Mouse (Mus musculus) ovary, adult 18-20 months (tissue): ENCODE data around the gene Chka.

Experiments
- DNase-seq: peaks from one replicate; pipeline ENCODE4 v3.0.0; 2022; ENCODE audit warnings: low spot score, mixed read lengths

The Chka gene

DNA sequence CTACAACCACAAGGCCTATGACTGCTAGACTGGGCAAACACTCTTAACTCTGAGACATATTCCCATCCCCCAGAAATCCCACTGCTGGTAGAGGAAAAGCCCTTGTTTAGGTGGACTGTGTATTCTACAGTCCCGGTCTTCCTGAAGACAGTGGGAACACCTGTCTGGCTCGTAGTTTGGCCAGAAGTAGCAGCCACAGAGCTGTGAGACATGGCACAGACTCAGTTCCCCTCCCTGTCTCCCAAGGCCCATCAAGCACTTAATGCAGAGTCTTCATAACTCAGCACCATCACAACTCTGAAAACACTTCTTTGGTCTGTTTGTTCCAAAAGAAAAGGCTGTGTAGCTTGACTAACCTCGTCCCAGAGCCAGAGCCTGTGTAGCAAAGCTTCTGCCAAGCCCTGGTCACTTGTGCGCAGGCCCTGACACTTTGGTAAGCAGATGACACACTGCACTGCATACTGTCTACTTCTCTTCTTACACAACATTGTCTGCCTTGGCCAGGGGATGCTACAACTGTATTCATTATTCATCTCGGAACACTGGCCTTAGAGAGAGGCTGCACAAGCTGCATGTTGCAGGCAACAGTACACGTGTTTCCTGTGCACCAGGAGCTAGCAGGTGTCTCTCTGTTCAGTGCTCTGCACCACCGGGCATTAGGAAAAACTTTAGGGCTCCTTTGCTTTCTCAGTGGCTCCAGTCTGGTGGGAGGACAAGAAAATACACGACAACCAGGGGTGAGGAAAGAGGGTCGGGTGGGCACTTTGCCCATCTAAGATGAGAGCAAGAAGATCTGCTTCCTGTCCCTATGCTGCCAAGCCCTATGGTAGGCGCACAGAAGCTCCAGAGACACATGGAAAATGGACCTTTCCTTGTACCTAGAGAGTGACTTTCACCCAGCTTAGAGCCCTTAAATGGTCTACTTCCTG lies 4.6 kb upstream of the Chka start:
- DNase-seq = no peak

DNA sequence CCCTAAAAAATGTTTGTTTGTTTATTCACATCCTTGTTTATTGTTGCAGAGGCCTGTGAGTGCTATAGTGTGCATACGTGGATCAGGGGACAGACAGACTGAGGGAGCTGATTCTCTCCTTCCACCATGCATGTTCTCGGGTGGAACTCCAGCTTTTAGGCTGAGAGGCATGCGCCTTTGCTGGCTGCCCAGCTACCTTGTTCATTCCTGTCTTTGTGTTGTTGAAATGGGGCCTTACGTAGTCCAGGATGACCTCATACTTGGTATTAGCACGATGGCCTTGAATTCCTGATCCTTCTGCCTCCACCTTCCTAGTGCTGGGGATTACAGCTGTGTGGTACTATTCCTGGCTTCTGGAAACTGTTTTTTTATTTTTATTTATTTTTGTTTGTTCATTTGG lies 3.9 kb upstream of the Chka start:
- DNase-seq = no peak

DNA sequence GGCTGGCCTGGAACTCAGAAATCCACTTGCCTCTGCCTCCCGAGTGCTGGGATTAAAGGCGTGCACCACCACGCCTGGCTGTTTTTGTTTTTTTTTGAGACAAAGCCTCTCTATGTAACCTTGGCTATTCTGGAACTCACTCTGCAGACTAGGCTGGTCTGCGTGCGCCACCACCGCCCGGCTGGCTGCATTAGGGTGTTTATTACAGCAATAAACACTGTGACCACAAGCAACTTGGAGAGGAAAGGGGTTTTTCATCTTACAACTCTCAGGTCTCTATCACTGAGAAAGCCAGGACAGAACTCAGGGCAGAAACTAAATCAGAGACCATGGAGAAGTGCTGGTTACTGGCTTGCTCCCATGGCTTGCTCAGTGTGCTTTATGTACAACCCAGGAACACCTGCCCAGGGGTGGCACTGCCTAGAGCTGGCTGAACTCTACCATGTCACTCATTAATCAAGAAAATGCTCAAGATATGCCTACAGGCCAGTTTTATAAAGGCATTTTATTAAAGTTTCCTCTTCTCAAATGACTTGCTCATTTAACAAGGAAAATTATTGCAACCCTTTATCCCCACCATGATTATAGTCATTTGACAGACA lies 3.3 kb upstream of the Chka start:
- DNase-seq = no peak

DNA sequence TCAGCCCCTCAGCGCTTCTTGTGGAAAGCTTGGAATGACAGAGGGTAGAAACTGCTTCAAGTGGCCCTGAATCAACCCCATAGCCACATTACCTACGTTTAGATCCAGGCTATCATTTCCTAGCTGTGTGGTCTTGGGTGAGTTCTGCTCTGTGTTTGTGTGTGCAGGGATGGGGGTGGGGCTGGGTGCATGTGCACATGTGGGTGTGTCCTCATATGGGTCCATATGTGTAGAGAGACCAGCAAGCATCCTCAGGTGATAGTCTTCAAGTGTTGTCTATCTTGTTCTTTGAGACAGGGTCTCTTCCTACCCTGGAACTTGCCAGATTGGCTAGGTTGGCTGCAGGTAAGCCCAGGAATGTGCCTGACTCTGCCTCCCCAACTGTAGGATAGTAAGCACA lies 2.3 kb upstream of the Chka start:
- DNase-seq = no peak

DNA sequence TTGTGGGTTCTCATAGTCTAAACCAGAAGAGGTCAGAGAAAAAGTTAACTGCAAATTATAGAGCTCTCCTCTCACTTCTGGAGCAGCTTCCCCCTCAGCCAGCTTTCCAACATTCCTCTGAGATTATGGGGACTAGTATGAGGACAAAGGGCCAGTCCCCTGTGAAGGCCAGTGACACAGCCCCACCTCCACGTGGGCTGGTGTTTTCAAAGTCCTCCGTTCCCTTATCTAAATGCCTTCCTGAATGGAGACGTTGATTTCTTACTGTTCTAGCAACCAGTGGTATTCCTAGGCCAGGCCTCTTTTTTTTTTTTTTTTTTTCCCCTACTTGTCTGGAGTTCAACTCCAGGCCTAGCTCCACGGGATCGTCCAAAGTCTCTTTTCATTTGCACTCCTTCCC lies 1.5 kb upstream of the Chka start:
- DNase-seq = no peak

DNA sequence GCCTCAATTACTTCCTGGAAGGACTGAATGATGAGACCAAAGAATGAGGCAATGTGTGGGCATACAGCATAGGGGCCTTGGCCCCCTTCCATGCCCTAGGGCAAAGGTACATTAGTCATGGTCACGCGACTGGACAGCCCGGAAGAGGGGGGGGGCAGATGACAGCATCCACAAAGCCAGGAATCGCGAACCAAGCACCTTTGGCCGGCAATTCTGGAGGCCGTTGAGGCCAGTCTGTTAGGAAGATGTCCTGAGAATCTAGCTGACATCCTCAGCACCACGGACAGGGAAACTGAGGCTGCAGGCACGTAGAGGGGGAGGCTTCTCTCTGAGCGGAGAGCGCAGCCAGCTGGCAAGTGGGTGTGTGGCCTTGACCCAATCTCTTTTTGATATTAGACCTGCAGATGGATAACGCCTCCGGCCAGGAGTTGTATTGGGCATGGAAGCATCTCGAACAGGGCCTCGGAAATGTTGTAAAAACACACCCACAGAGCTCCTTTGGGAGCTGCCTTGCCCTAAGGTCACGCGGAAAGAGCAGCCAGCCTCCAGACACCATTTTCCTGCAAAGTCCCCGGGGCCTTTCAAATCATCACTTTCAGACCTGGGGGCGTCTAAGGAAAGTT lies 615 bp upstream of the Chka start:
- peak; percentile 37 for DNase-seq

DNA sequence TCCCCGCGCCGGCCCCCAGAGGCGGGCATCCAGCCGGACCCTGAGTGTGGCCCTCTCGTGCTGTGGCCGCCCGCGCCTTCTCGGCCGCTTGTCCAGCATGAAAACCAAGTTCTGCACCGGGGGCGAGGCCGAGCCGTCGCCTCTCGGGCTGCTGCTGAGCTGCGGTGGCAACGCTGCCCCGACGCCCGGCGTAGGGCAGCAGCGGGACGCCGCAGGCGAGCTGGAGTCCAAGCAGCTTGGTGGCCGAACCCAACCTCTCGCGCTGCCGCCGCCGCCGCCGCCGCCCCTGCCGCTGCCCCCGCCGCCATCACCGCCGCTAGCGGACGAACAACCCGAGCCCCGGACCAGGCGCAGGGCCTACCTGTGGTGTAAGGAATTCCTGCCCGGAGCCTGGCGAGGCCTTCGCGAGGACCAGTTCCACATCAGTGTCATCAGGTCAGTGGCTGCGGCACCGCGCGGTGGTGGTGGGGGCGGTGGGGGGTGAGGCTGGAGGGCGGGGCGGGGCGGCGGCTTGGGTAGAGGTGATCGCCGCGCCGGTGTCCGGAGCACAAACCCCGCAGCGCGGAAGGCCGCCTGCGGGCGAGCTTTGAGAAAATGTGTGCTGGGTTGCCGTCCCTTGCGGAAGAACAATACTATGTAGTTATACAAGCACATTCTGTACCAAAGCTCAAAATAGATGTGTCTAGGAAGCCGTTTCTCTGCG lies 557 bp downstream of the Chka start:
- no peak for DNase-seq

DNA sequence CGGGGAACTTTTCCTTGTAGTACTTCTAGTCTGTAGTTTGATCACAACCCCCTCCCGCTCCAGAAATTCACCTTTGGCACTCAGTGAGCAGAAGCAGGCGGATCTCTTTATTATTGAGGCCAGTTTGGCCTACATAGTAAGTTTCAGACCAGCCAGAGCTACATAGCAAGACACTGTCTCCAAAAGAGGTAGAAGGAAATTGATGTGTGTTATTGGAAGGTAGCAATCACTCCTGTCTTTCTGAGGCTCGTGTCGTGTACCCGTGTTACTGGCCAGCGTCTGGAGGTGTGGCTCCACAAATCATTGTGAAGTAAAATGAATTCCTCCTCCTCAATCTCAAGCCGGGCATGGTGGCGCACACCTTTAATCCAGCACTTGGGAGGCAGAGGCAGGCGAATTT lies 1.5 kb downstream of the Chka start:
- no peak for DNase-seq

DNA sequence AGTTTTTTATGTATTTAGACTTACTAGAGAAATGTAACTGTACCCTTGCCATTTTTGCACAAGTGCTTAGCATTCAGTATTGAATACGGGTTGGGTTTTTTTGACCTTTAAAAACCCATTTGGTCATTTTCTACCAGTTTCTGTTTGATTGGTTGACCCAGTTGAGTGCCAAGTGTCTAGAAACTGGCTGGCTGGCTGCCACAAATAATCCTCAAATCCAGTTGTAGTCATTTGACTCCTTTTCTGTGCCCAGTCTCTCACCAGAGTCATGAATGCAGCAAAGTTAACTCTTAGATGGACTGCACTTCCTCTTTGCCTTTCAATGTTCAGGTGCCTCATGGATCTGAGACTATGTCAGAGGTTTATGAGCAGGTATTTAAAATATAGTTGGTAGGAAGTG lies 2.3 kb downstream of the Chka start:
- no peak for DNase-seq

DNA sequence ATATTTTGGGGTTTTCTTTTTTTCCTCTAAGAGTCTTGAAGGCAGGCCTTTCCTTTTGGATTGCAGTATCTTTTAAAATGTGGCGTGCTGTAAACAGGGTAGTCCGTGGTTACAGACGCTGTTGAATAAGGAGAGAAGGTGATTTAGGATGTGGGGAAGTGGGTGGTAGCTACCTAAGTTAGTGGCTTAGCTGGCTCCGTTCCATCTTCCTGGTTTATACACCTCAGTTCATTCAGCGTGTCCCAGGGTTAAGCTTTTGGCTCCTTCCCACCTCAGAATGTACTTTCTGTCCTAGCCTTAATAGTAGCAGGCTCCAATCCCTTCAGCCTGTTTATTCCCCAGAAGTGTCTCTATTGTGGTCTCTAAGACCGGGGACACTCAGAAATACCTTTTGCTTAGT lies 3.5 kb downstream of the Chka start:
- DNase-seq = no peak

DNA sequence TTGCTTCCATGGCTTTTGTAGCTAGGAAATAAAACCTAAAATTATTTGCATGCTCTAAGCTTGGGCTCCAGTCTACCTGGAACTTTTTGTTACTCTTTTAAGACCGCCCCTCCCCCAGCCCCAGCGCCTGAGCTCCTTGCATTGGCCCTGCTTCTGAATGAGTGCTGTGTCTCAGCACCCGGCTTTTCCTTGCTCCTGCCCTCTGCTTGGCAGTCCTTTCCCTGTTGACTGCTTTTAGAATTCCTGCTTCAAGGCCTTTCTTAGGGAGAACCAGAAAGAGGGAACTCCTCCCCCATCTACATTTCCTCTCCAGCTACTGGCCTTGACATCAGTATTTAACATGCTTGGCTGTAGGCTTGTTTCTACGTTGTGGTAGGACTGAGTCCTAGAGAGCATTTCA lies 4.0 kb downstream of the Chka start:
- DNase-seq = peak; percentile 65

DNA sequence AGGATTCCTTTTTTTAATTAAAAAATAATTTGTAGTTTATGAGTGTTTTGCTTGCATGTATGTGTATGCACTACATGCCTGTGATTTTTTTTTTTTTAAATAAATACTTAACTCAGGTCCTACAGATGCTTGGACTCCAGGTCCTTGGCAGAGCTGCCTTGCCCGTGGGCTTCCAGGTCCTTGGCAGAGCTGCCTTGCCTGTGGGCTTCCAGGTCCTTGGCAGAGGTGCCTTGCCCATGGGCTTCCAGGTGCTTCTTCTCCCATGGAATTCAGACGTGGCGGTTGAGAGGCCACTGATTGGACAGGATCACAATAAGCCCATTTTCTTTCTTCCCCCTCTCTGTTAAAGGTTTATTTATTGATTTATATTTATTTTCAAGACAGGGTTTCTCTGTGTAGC lies 5.6 kb downstream of the Chka start:
- DNase-seq = no peak

DNA sequence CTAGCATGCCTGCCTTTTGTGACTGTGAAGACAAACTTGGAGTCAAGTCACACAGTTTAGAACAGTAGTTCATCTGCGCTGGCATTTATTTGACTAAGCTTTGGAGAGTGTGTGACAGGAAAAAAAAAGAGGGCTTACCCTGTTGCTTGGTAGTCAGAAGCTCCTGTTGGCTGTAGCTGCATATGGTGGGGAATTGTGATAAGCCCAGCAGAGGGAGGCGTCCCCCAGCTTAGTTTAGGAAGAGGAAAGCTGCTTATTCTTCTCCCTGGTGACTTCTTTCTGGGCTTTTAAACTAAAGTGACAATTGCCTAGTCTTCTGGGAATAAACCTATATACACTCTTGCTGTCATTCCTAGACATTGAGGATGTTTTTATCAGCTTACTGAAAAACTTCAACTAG lies 11.1 kb downstream of the Chka start:
- no peak for DNase-seq

DNA sequence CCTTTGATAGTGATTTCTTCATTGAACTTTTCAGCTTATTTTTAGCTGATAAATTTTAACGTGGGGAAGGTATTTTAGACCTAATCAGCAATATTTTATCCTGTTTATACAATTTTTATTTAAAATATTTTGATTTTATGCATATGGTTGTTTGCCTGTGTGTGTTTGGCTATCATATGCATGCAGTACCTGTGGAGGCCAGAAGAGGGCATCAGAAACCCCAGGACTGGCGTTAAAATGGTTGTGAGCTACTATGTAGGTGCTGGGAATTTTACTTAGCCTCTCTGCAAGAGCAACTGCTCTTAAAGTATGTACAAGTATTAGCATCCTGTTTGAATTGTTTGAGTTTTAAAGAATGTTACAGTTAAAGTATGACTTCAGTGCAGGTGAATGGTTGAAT lies 13.4 kb downstream of the Chka start:
- no peak for DNase-seq

DNA sequence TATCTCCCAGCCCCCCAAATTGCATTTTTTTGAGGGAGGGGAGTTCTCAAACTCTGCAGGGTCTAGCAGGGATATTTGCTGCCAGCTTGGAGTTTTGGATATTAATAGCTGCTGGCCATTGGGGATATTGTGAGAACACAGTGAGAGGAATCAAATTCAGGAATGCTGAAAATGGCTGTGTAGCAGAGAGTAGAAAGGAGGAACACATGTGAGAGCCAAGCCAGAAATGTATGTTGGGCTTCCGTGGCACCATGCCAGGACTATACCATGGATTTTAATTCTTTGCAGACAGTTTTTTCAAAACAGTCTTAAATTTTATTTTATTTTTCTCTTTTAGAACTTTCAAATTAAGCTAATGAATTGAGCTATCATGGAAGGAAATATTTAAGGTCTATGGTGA lies 16.7 kb downstream of the Chka start:
- DNase-seq = no peak

DNA sequence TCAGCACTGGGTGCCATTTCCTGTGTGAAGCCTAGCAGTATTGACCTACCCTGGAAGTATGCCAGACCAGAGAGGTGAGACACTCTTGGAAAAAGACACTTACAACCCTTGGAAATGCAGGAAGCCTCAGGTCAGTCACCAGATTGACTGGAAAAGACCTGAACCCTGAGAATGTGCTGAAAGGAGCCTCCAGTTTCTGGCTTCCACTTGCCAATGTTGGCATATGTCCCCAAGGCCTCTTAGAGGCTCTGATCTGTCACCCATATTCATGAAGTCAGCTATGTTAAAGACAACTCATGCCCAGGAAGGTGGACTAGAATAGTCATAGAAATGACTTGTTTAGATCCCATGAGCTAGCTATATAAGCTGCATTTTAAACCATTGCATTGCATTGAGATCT lies 19.9 kb downstream of the Chka start:
- no peak for DNase-seq

DNA sequence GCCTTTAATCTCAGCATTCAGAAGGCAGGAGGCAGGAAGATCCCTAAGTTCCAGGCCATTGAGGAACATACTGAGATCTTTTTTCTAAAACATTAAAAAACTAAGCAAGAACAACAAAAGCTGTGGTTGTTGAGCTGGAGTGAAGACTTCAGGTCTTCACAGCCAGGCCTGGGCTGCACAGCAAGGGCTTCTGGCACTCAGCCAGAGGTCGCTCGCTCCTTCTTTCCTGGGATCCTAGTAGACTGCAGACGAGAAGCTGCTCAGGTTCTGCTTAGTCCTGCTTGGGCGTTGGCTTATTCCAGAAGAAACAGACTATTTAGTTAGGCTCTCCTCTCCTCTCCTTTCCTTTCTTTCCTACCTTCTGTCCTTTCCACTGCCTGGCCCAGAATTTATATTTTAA lies 20.8 kb downstream of the Chka start:
- DNase-seq = no peak

DNA sequence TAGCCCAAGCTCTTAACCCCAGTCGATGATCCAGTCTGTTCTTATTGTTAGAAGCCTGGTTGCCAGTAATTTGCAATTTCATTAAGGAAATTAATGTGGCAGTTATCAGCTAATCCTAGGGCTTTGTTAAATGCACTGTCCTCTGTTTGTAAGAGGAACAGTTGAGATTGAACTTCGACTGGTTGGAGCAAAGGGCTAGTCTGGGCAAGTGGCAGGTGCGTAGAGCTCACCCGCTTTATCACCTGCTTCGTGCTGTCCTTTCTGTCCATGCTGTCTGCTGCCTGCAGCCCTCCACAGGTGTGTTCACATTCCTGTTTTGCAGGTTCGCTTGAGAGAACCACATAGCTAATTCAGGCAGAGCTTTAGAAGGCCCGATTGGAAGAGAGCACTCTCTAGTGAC lies 23.5 kb downstream of the Chka start:
- no peak for DNase-seq

DNA sequence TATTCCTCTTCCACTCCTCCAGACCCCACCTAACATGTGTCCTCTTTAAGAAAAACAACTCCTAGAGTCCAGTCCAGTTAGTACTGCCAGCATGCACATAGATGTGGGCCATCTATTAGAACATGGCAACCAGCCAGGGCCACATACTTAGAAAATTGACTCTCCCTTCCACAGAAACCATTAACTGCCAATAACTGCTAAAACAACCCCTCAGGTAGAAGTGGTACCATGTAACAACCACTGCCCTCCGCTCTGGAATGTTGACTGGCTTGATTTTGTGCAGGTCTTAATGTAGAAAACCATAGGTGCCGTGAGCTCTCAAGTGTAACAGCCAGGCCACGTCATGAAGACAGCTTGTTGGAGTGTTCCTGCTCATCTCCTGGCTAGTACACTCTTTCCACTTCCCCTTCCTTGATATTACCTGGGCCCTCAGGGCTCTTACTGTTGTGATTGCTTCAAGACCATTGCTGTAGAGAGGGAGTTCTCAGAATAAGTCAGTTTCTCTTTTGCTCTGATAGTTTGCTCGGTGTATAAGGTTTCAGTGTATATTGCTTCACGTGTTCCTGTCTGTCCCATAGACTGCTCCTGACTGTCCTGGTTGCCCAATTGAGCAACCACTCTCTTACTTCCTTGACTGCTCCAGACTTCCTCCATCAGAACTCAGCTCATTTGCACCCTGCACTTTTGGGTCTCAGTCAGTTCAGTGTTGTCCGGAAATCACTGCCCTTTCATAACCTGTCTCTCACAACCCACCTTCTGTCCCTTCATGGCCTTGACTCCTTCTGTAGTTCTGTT lies 28.7 kb downstream of the Chka start:
- DNase-seq = no peak

DNA sequence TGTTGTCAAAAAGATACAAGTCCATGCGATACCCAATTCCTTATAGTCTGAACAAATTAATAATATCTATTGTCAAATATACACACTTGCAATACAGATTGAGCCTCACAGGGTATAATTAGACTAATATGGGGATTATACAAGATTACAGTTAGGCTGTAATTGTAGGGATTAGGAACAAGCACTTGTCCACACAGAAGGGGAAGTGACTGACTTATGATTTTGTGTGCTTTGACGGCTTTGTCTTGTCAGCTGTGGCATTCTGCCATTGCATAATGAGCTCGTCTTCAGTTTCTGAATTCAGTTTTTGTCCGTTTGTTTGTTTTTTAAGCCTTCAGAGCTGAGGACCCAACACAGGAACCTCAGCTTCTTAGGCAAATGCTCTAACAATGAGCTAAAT lies 30.6 kb downstream of the Chka start:
- DNase-seq = no peak

DNA sequence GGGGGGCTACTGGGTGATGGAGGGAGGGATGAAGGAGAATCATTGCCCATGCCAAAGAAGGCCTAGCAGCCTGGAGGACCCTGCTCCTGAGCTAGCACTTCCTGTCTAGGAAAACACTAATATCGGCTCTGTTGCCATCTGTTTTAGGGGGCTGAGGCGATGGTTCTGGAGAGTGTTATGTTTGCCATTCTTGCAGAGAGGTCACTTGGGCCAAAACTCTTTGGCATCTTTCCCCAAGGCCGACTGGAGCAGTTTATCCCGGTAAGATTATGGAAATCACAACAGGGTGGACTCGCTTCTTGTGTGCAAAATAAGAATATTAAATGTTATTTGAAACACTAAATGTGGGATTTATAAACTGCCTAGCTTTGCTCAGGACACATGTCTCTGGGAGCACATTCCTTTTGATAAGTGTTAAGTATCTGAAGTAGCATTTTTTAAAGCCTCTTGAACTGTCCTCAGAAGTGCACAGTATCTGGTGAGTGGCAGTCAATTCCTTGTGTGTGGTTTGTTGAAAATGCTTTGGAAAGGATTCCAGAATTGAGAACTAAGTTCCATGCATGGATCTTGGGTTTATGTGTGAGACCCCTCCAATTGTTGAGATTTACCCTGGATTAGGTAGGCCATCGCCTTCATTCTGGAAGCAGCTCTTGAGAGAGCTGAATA lies 32.9 kb downstream of the Chka start:
- DNase-seq = peak; percentile 65
